Mouse (Mus musculus) forebrain, embryonic 16.5 days (tissue): ENCODE results near the gene Cd2. TPM values are rescaled to one million over a fixed set of nuclear protein-coding genes. Genes with fewer than 3 reads are reported as not detected.
A peak's percentile ranks its signal among the peaks of the same experiment; 100 is the strongest.

Experiments
- ATAC-seq: fragments of 200-750 bp; cut with Nextera tagmentation; 2 replicates; pipeline ENCODE4 v1.8.0; 2017; ENCODE audit warnings: mild to moderate bottlenecking, moderate library complexity
- H3K27ac ChIP-seq: fragments of 300-500 bp; sonication (generic); 2 replicates; pipeline ENCODE4 v1.5.1; 2014; ENCODE audit warnings: low read length, control low read depth
- H3K27me3 ChIP-seq: fragments of 300-500 bp; sonication (generic); replicated peaks from 2 replicates; pipeline ENCODE4 v1.6.1; 2014; ENCODE audit warnings: low read length; ENCODE audit not compliant: control insufficient read depth, insufficient read depth
- H3K36me3 ChIP-seq: fragments of 300-500 bp; sonication (generic); 2 replicates; pipeline ENCODE4 v1.6.1; 2014; ENCODE audit not compliant: control insufficient read depth, insufficient read depth
- H3K4me1 ChIP-seq: fragments of 300-500 bp; sonication (generic); replicated peaks from 2 replicates; pipeline ENCODE4 v1.6.1; 2014; ENCODE audit warnings: low read length; ENCODE audit not compliant: control insufficient read depth, insufficient read depth
- H3K4me2 ChIP-seq: fragments of 300-500 bp; sonication (generic); 2 replicates; pipeline ENCODE4 v1.6.1; 2014; ENCODE audit warnings: mild to moderate bottlenecking, low read length, control low read depth
- H3K4me3 ChIP-seq: fragments of 300-500 bp; sonication (generic); replicated peaks from 2 replicates; pipeline ENCODE4 v1.5.1; 2014; ENCODE audit warnings: mild to moderate bottlenecking, low read length, control low read depth
- H3K9ac ChIP-seq: fragments of 300-500 bp; sonication (generic); replicated peaks from 2 replicates; pipeline ENCODE4 v1.6.1; 2014; ENCODE audit warnings: low read depth, low read length, control low read depth
- H3K9me3 ChIP-seq: fragments of 300-500 bp; sonication (generic); 2 replicates; pipeline ENCODE4 v1.6.1; 2016; ENCODE audit warnings: low read length; ENCODE audit not compliant: control insufficient read depth
- WGBS: fragments of 180-500 bp; shearing (Covaris S2); extraction: QIAGEN DNeasy Blood & Tissue Kit; methylation state at CpG from one replicate; pipeline ENCODE4 v1.1.7; 2014; 5-methylcytosine and 5-hydroxymethylcytosine counted together
- polyA plus RNA-seq: library from polyadenylated mRNA; unstranded; fragments of >200 nt; fragmentation: Nextera tagmentation; extraction: Ambion mirVana; gene quantifications from 2 replicates; pipeline ENCODE4 v1.2.1, GENCODE M21; 2015

Gene Cd2
- polyA plus RNA-seq, 1 experiment from 2014 or later: 0.37 TPM

GRCm38 (mm10) chr3:101236995-101237808, 50.5 kb downstream of the Cd2 start:
- Histone ChIP-seq H3K4me2 (no peak overlapping the region), H3K27ac (no peak overlapping the region), H3K4me3 (no peak overlapping the region), H3K27me3 (no peaks in the 10 kb centered on the region), H3K36me3 (no peaks in the 10 kb centered on the region), H3K9ac (no peak overlapping the region), H3K9me3 (no peaks in the 10 kb centered on the region), H3K4me1 (peaks cover 5% of the 10 kb centered on the region; the same call in 1 of the 2 replicates)
- ATAC-seq: peak; percentile 57
- WGBS: 32% methylated on average over 16 of the region's 16 CpGs

GRCm38 (mm10) chr3:101236261-101236660, 51.5 kb downstream of the Cd2 start:
- Histone ChIP-seq H3K27me3 (no peaks in the 10 kb centered on the region), H3K9ac (no peak overlapping the region), H3K4me3 (no peak overlapping the region), H3K4me1 (peaks cover 5% of the 10 kb centered on the region; the same call in 1 of the 2 replicates), H3K9me3 (no peaks in the 10 kb centered on the region), H3K4me2 (no peak overlapping the region), H3K27ac (no peak overlapping the region), H3K36me3 (no peaks in the 10 kb centered on the region)
- WGBS: 65% methylated on average over 15 of the region's 15 CpGs
- ATAC-seq: no peak

GRCm38 (mm10) chr3:101235321-101235720, 52.4 kb downstream of the Cd2 start:
- peaks cover 5% of the 10 kb centered on the region; the same call in 1 of the 2 replicates for H3K4me1 ChIP-seq
- ATAC-seq: no peak
- no peaks in the 10 kb centered on the region for H3K9me3 ChIP-seq
- H3K9ac ChIP-seq: no peak overlapping the region
- H3K4me2 ChIP-seq: no peak overlapping the region
- H3K27me3 ChIP-seq: no peaks in the 10 kb centered on the region
- H3K4me3 ChIP-seq: no peak overlapping the region
- 87% methylated on average over 5 of the region's 5 CpGs for WGBS
- H3K27ac ChIP-seq: no peak overlapping the region
- H3K36me3 ChIP-seq: no peaks in the 10 kb centered on the region

GRCm38 (mm10) chr3:101233424-101233823, 54.3 kb downstream of the Cd2 start:
- ATAC-seq: no peak
- 97% methylated on average over 5 of the region's 5 CpGs for WGBS
- no peaks in the 10 kb centered on the region for H3K9me3 ChIP-seq
- no peak overlapping the region for H3K27ac ChIP-seq
- no peaks in the 10 kb centered on the region for H3K27me3 ChIP-seq
- no peak overlapping the region for H3K4me3 ChIP-seq
- no peaks in the 10 kb centered on the region for H3K36me3 ChIP-seq
- H3K9ac ChIP-seq: no peak overlapping the region
- H3K4me1 ChIP-seq: peaks cover 5% of the 10 kb centered on the region; the same call in 1 of the 2 replicates
- H3K4me2 ChIP-seq: no peak overlapping the region

GRCm38 (mm10) chr3:101232570-101232969, 55.2 kb downstream of the Cd2 start:
- H3K9me3 ChIP-seq: no peaks in the 10 kb centered on the region
- H3K4me1 ChIP-seq: peaks cover 5% of the 10 kb centered on the region; the same call in 1 of the 2 replicates
- no peak overlapping the region for H3K4me3 ChIP-seq
- H3K27ac ChIP-seq: no peak overlapping the region
- H3K4me2 ChIP-seq: no peak overlapping the region
- ATAC-seq: no peak
- no peaks in the 10 kb centered on the region for H3K27me3 ChIP-seq
- WGBS: 34% methylated on average over 8 of the region's 8 CpGs
- H3K36me3 ChIP-seq: no peaks in the 10 kb centered on the region
- no peak overlapping the region for H3K9ac ChIP-seq

GRCm38 (mm10) chr3:101230201-101230600, 57.5 kb downstream of the Cd2 start:
- WGBS: 58% methylated on average over 9 of the region's 9 CpGs
- H3K36me3 ChIP-seq: no peaks in the 10 kb centered on the region
- no peak overlapping the region for H3K27ac ChIP-seq
- no peaks in the 10 kb centered on the region for H3K27me3 ChIP-seq
- H3K9ac ChIP-seq: no peak overlapping the region
- no peak overlapping the region for H3K4me2 ChIP-seq
- ATAC-seq: no peak
- no peaks in the 10 kb centered on the region for H3K9me3 ChIP-seq
- H3K4me3 ChIP-seq: no peak overlapping the region
- H3K4me1 ChIP-seq: no peaks in the 10 kb centered on the region

GRCm38 (mm10) chr3:101229551-101229930, 58.2 kb downstream of the Cd2 start:
- ATAC-seq: no peak
- Histone ChIP-seq H3K4me2 (no peak overlapping the region), H3K4me3 (no peak overlapping the region), H3K27me3 (no peaks in the 10 kb centered on the region), H3K36me3 (no peaks in the 10 kb centered on the region), H3K4me1 (no peaks in the 10 kb centered on the region), H3K9ac (no peak overlapping the region), H3K9me3 (no peaks in the 10 kb centered on the region), H3K27ac (no peak overlapping the region)
- 63% methylated on average over 5 of the region's 5 CpGs for WGBS

GRCm38 (mm10) chr3:101228868-101229550, 58.7 kb downstream of the Cd2 start:
- no peak for ATAC-seq
- Histone ChIP-seq H3K27me3 (no peaks in the 10 kb centered on the region), H3K4me3 (no peak overlapping the region), H3K36me3 (no peaks in the 10 kb centered on the region), H3K9ac (no peak overlapping the region), H3K9me3 (no peaks in the 10 kb centered on the region), H3K4me2 (no peak overlapping the region), H3K27ac (no peak overlapping the region), H3K4me1 (no peaks in the 10 kb centered on the region)
- 88% methylated on average over 13 of the region's 13 CpGs for whole genome bisulfite sequencing

- H3K36me3 ChIP-seq: no peaks in the 10 kb centered on the region
- no peaks in the 10 kb centered on the region for H3K27me3 ChIP-seq
- H3K4me1 ChIP-seq: no peaks in the 10 kb centered on the region
- no peak overlapping the region for H3K9ac ChIP-seq
- ATAC-seq: no peak
- H3K27ac ChIP-seq: no peak overlapping the region
- H3K4me3 ChIP-seq: no peak overlapping the region
- 71% methylated on average over 5 of the region's 5 CpGs for WGBS
- no peak overlapping the region for H3K4me2 ChIP-seq
- no peaks in the 10 kb centered on the region for H3K9me3 ChIP-seq
These were observed 59.7 kb downstream of the Cd2 start for GRCm38 (mm10) chr3:101228066-101228465.
